Mouse (Mus musculus): ENCODE measurements around the gene Olfr393.

- no peak for TF ChIP-seq CTCF (IDR thresholded peaks at IDR 0.05; ENCODE audit: low read depth, low read length)
- TF ChIP-seq POLR2A (IDR thresholded peaks at IDR 0.05; ENCODE audit: extremely low read depth, insufficient read depth, low read length), result no peak
Measured at GRCm38 (mm10) chr11:73851354-73851753, at the start of gene Olfr393.

Data from liver, adult 2 months (tissue).